Mouse (Mus musculus) B cell, adult 62 days (primary cell): ENCODE results near the gene Mad2l1bp. TPM values are rescaled to one million over a fixed set of nuclear protein-coding genes. Genes with fewer than 3 reads are reported as not detected.

ENCODE experiments used
- total RNA-seq: library from RNA; stranded (reverse); gene quantifications from 4 replicates; pipeline ENCODE4 v1.2.4, GENCODE M21; 2023

The Mad2l1bp gene
- total RNA-seq: 18.8 to 22.1 TPM (median 20.9 TPM) in 4 replicates

DNA sequence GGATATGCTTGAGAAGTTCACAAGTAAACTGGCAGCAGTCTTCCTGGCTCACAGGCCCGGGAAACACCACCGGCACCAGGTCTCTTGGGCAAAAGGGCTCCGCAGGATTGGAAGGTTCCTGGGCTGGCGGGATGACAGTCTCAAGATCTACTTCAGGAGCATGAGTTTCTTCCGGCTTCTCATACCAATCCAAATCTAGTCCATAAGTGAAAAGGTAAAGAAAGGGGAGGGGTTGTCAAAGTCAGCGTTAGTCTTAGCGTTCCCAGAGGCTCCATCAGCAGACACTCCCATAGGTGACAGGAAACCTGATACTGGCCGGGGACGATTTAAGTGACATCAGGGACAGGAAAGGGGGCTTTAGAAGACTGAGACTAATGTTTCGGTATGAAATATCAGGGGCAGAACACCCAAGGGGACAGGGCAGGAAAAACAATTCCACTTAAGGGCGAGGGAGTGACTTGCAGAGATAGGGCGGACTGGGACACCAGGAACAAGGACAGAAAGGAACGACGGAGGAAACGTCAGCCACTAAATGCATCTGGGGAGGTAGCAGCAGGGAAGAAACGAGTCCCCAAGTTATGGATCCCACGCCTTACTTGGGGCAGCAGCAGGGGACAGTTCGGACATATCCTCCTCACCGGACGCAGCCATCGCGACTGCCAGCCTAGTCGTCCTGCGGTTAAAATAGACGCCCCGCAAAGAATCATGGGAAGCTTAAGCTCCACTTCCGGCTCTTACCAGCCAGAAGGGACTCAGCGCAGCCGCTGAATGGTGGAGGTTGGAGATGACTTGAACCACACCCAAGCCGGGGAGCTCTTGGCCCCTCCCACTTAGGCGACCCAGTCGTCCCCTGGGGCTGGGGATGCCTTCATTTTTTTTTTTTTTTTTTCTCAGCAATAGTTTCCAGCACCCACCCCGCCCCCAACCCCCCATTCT lies at the start of gene Mad2l1bp:
Mad2l1bp (minus strand) TSS at position 707 of the 936 bp plus-strand sequence.

GRCm38 (mm10) chr17:46202421-46203071 lies 49.2 kb upstream of the Mad2l1bp start, which contains the start of the genes Polh and Xpo5:
Polh (minus strand) TSS chr17:46202645.
Xpo5 (plus strand) TSS chr17:46202782.

GRCm38 (mm10) chr17:46160686-46161085 lies 7.3 kb upstream of the Mad2l1bp start, which contains the start of gene Gtpbp2:
Gtpbp2 (plus strand) TSS chr17:46161032.

DNA sequence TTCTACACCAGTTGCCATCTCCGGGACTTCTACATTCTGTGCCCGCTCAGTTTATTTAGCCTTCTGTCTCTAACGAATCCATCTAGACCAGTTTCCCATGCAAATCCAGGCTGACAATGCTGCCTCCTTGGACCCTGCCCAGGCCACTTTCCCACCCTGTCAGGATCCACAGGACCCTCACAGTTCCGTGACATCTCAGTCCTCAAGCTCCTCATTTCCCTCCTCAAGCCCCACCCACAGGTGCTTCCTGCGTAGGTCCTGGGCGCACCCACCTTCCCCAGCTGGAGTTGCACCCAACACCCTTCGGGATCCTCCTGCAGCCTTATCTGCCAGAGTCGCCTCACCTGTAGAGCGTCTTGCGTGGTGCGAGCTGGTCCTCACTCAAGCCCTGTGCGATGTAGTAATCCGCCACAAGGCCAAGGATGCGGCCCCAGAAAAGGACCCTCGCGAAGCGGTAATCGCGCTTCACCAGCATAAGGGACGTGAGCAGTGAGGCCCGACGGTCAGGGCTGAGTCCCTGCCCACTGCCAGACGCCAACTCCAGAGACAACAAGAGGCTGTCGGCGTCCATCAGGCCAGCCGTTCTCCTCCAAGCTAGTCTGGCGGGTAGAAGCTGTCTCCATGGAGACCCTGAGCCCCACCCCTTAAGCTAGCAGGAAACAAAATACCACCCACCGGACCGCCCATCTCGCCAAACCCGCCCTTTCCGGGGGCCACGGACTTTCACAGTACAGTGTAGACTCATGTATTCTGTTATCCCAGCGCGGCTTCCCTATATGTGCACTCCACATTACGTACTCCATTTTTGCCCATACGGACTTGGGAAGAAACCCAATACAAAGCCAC lies 9.6 kb downstream of the Mad2l1bp start, which contains the start of gene Rsph9:
Rsph9 (minus strand) TSS at position 639 of the 846 bp plus-strand sequence.

DNA sequence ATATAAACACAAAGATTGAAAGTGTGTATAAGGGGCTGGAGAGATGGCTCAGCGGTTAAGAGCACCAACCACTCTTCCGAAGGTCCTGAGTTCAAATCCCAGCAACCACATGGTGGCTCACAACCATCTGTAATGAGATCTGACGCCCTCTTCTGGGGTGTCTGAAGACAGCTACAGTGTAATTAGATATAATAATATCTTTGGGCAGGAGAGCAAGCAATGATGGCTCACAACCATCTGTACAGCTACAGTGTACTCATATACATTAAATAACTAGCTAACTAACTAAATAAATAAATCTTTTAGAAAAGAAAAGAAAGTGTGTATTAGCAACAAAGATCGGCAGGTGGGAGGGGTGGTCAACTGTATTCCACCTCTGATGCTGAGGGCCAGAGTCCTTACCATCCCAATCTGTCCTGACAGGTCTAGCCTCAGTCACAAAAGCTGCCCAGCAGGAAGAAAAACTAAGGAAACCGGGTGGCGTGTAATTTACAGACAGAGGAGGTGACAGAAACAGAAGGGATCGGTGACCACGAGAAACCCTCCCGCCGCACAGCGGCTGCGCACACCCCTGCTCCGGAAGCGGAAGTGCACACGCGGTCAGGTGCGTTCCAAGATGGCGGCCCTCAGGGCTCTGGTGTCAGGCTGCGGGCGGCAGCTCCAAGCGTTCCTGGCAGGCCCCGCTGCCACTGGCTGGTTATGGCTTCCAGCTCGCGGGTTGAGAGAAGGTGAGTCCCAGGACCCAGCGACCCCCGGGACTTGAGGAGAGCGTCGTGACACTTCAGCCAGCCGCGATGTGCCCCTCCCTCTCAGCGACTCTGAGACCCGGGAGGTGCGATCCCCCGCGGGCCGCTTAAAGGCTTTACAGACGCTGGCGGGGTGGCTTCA lies 42.7 kb downstream of the Mad2l1bp start, which contains the start of gene Mrps18a:
Mrps18a (plus strand) TSS at position 585 of the 888 bp plus-strand sequence.

Other genes with a start within 250 kb of the Mad2l1bp start
- 7.3 to 11.3 TPM (median 10.8 TPM) in 4 replicates for gene Vegfa, start 121.2 kb downstream of the Mad2l1bp start, total RNA-seq
- gene Mrps18a, start 42.6 kb downstream of the Mad2l1bp start, total RNA-seq: 52.9 to 66.7 TPM (median 57.6 TPM) in 4 replicates
- gene Rsph9, start 9.3 kb downstream of the Mad2l1bp start, total RNA-seq: 1.6 to 1.7 TPM in 2 of 4 replicates, not detected in the others
- gene Gtpbp2, start 7.5 kb upstream of the Mad2l1bp start, total RNA-seq: 232 to 241 TPM (median 233 TPM) in 4 replicates
- 14.4 to 16.3 TPM (median 14.7 TPM) in 4 replicates for gene Polh, start 49.1 kb upstream of the Mad2l1bp start, total RNA-seq
- gene Xpo5, start 49.2 kb upstream of the Mad2l1bp start, total RNA-seq: 37.8 to 40.5 TPM (median 38.7 TPM) in 4 replicates
- gene Polr1c, start 94.5 kb upstream of the Mad2l1bp start, total RNA-seq: 59.6 to 66.5 TPM (median 65.0 TPM) in 4 replicates
- gene Yipf3, start 94.5 kb upstream of the Mad2l1bp start, total RNA-seq: 66.9 to 83.2 TPM (median 75.1 TPM) in 4 replicates
- 2.3 to 3.3 TPM (median 2.5 TPM) in 4 replicates for gene Lrrc73, start 100.0 kb upstream of the Mad2l1bp start, total RNA-seq
- 60.0 to 64.7 TPM (median 61.1 TPM) in 4 replicates for gene Tjap1, start 129.5 kb upstream of the Mad2l1bp start, total RNA-seq
- not detected in 4 replicates for gene Dlk2, start 143.9 kb upstream of the Mad2l1bp start, total RNA-seq
- 12.8 to 15.0 TPM (median 13.7 TPM) in 4 replicates for gene Abcc10, start 174.8 kb upstream of the Mad2l1bp start, total RNA-seq
- gene Zfp318, start 230.2 kb upstream of the Mad2l1bp start, total RNA-seq: 259 to 291 TPM (median 274 TPM) in 4 replicates